Mouse (Mus musculus) mesoderm, embryonic 11.5 days (tissue): ENCODE results near the gene Coq8a.

Source experiments
- DNase-seq: peaks from one replicate; pipeline ENCODE4 v3.0.0-alpha.2; 2012; ENCODE audit warnings: low read depth, low spot score

Gene Coq8a

DNA sequence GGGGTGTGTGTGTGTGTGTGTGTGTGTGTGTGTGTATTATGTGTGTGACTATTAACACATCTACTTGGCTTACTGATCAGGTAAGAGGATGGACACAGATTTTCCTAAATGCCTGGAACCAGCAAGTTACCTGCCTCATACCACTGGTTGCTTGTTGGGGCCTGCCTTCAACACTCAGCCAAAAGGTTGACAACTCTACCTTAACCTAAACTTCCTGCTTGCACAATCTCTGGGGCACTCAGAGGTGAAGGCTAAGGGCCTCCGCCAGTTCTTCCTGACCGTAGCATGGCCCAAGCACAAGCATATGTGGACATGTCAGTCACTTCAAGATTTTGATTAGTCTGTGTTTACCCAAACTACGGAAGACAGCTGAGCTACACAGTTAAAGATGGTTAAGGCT lies 1.4 kb downstream of the Coq8a start:
- DNase-seq, result no peak

DNA sequence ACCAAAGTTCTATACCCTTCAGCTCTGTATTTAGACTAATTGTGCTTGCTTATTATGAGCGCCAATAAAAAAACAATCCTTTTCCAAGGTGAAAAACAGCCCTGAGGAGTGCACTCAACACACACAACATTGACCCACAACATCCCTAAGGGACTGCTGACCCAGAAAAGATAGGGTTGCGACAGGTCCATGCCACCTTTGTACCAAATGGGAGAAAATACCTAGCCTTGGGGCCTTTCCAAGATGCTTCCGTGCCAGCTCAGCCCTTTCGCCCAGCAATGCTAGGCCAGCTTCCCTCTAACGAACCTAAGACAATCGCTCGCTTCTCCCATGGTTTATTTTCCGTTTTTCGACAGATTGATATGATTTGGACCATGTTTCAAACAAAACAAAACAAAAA lies 2.9 kb downstream of the Coq8a start:
- no peak for DNase-seq

DNA sequence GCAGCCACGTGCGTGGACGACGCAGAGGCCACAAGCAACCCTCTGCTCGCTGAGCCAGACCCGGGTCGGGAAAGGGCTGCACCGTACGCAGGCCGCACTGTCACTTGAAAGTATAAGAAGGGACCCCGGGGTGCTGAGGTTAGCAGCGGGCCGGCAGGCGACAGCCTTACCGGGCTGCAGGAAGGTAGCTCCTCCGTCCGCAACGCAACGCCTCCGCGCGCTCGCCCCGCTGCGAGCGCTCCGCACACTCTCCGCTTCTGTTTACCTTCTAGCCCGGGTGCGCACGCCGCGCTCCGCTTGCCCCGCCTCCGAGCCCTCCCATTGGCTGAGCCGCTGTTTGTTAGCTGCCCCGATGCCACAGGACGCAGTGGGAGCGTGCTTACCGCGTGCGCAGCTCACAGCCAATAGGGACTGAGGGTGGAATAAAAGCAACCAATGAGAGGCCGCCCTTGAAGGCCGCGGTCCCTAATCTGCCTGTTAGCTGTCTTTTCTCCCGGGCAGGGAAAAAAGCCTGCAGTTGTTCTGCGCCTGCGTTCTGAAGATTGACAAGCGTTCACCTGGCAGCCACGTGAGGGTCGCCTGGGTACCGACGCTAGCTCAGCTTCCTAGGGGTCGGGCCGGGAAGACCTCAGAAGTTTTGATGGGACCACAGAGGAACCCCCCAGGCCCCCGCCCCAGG lies 3.6 kb downstream of the Coq8a start:
- DNase-seq, result peak; percentile 98

DNA sequence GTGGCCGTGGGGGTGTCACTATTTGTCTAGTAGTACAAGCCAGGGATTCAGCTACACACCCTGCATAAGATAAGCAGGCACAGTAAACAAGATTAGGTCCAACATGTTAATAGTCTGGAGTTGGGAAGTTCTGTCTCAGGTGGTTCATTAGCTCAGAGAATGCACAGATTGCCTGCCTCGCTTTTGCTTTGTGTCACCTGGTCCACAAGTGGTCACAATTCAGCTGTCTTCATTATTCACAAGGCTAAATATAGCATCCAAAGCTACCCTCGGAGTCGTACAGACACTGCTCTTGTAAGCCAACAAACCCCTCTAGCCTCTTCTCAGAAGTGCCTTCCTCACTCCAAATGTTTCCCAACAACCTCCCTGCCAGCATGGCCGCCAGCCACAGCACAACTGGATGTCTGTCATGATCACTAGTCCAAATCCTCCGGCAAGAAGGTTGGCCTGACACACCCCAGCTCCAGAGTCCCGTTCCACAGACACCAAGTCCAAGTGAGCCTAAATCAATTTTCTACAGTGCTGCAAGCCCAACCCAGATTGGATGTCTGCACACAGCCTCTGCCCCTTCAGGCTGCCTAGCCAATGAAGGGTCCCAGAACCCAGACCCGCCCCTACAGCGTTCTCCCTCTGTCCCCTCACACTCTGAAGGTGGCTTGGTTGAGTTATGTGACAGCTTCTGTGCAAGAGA lies 4.5 kb downstream of the Coq8a start:
- DNase-seq, result peak; percentile 51

DNA sequence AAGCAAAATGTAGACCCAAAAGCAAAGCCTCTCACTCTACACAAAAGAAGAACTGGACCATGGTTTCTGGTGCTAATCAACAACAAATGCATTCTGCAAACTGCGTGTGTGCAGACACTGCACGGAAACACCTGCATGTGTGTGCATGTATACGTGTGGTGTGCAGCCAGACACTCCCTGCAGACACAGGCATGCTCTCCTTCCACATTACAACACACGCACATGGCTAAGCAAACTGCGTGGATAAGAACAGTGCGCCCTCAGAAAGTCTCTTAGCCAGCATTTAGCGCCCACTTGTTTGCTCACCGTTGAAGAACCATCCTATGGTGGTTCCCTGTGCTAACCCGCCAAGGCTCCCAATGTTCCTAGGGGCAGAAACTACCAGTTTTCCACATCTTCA lies 5.4 kb downstream of the Coq8a start:
- DNase-seq, result no peak

DNA sequence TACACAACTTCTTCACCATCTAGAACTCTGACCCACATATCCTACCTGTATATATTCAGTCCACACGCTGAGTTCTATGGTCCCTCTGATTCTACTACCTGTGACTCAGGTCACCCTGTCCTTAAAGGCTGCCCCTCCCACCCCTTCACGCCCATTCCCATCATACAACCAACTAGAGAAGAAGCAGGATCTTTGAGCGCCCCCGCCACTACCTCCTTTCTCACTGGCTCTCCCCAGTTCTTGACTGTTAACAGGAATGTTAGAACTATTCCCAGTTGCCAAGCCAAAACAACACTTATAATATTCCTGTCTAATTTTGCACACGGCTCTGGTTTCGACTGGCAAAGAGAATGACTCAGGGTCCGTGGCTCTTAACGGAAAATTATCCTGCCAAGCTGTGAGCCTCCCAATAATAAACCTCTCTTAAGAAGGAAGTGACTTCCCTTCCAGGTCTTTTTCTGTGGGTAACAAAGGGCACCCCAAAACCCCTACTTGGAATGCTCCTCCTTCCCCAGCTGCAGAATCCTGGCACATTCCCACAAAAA lies 5.9 kb downstream of the Coq8a start:
- no peak for DNase-seq

DNA sequence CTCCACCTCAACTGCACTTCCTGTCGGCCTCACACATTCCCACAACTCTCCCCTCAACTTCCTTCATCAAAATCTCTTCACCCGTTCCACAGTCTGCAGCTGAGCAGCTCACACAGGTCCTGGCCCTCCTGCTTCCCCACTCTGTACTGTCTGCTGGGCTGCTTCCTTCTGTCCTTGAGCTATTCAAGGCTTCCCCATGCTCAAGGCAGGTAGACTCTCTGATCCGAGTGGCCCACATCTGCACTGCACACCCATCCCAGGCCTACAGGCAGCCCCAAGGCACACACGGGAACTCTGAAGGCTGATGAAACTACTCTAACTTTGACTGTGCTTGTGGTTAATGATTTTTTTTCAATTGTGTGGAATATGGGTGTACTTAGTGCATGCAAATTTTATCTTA lies 6.5 kb downstream of the Coq8a start:
- DNase-seq, result no peak

DNA sequence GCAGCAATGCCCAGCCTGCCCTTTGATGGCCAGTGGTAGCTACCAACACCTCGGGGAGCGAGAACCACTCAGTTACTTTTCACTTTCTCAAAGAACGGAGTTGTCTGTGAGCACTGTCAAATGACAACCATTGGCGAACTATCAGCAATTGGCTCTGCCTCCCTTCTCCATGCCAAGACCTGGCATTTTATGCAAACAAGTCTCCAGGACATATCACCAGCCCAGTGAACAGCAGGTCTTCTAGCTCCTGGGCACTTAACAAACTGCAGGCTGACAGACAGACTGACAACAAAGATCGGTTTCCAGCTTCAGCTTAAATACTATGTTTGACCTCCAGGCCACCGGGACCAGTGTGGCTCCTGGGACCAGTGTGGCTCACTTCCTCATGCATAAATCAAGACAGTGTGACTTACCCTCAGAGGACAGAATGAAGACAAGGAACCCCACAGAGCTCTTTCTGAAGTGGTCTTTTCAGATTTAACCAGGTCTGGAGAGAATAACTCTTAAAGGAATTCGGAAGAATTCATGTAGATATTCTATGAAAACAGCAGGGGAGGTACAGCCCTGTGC lies 7.7 kb downstream of the Coq8a start:
- DNase-seq, result no peak

DNA sequence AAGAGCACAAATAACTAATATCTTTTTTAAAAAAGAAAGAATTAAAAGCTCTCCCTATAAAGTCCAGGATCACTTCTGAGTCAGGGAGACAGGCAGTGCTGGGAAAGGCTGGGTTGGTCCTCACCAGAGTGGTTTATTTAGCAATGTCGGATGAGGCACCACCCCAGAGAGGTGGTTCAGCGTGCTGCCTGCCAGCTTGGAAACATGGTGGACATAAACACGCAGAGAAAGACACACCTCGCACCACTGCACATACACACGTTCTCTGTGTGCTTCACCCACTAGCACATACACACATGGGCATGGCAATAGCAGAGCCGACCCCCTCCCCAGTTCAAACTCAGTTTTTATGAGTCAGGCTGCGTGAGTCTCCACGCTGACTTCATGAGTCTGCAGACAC lies 8.3 kb downstream of the Coq8a start:
- DNase-seq, result no peak

DNA sequence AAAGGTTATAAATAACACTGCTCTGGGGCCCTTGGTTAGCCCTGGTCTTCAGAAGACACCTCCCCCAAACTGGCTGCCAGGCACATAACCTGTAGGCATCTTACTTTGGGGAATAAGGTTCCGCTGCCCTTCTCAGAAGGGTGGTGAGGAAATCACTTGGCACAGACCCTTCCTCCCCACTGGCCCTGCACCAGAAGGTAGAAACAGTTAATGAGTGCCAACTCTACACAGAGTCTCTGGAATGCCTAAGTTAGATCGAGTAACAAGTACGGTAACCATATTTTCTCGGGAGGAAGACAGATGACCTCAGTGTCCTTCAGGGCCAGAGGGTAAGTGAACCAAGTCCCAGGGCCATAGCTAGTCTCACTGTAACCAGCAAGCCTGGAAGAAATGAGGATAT lies 10.5 kb downstream of the Coq8a start:
- no peak for DNase-seq

DNA sequence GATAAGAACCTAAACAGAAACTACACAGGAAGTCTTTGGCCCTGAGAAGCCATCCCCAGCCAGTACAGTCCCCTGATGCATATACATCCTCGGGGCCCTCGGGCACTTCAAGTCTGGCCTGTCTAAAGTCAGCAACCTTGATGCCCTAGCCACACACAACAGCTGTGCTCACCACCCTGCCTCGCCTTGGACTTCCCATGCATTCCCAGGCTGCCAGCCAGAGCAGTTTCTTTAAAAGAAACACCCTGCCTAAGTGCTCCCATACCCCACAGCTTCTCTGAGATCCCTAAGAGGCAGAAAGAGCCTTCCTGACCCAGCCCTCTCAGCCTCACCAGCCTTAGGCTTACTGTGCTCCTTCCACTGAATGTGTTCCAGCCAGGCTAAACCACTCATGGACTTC lies 13.0 kb downstream of the Coq8a start:
- DNase-seq, result no peak

DNA sequence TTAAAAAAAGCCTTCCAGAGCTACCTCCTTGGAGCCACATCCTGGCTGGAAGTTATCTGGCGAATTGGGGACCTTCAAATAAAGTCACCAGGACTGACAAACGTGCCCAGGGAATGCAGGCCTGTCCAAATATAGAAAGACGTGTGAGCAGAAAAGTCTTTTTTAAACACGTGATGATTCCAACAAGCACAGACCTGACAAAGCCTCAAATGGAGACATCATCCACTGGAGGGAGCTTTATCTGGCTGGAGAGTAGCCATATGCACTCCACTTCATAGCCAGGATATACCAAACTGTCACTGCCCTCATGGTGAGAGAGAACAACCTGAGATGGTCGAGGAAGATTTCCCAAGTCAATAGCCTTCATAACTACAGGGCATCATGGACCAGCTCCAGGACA lies 13.5 kb downstream of the Coq8a start:
- DNase-seq, result no peak

DNA sequence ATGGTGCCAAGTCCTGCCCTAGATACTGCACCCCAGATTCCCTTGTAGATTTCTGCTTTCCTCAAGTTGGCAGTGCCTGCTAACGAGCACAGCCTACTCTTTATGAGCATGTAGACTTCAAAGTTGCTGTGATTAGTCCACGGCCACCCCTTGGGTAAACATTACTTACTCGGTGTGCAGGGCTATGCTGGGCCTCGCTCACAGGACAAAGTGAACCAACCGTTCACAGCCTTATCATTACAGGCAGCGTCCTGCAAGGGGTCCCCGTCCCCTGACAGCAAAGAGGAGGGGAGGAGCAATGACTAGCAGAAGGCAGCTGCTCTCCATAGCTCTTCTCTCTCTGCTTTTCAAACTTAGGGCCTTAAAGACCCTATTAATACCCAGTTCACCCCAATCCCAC lies 14.6 kb downstream of the Coq8a start:
- no peak for DNase-seq

DNA sequence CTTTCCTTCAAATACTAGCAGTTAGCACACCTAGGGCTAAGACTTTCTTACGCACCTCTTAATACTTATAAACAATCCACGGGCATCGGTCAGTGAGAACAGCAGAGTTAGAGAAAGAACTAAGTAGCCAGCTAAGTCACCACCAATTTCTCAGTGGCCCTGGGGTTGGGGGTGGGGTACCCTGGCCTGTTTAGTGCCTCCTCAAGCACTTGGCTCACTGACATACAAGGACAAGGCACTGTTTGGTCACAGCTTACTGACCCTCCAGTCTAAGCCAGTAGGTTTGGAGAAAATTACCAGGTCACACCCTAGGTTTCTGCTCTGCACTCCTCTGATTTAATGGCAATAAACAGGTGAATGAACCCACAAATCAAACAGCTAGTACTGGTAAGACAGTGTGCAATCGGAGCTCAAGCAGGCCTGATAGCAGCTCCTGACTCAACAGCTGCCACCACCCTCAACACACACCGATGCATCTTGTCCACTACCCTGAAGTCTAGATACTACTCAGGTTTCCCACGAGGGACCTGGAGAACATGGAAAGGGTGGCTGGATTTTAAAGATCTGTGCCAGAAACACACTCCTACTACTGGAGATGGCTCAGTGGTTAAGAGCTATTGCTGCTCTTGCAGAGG lies 15.8 kb downstream of the Coq8a start:
- DNase-seq, result no peak

DNA sequence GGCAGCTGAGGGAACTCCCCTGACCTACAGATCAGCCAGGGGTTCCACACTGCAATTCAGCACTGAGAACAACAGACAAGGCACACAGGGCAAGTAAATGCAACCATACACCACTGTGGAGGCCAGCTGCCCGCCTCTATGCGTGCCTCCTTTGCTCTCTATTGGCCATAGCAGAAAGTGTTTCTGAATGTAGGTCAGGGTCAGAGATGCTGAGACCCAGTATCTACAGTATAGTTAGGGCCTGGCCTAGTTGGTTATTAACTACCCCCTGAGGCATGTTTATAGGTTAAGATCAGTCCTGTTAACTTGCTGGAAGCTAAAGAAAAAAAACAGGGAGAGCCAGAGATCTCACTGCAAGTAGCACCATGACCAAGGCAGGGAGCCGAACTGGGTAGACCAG lies 16.7 kb downstream of the Coq8a start:
- no peak for DNase-seq

DNA sequence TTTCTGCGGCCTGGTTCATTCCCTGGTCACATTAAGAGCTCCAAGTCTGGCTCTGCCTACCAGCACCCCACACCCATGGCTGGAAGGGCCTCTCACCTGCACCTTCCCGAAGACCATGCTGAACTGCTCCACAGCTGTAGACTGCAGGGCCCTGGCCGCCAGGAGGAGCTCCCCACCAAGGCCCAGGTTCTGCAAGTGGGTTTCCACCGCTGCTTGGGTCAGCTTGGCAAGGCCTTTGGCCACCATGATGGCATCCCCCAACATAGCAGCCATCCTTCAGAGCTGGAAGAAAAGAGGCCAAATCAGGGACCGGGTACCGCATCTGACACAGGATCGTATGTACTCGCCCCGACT lies 17.5 kb downstream of the Coq8a start:
- DNase-seq, result no peak

DNA sequence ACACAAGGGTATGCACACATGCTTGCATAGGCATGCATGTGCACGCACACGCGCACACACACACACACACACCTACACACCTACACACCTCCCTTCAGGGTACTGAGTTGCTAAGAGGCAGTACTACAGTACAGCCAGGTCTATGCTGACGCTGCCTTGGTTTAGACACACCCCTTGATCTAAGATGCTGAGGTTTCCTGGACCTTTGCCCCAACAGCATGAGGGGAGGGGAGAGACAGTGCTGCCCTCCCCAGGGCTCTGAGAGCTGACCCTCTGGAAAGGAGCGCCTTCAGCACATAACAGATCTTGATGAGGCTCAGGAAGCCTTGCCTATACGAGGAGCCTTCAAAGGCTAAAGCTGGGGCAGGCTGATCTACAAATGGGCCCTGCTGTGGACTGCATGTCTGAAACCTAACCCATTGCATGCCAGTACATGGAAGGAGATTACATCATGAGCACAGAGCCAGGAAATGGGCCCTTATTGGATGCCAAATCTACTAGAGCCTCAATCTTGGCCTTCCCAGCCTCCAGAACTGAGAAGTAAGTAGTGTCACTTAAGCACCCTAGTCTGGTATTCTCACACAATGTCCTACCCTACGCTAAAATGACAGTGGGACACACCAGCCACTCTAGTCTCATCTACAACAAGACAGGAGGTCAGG lies 18.0 kb downstream of the Coq8a start:
- no peak for DNase-seq

DNA sequence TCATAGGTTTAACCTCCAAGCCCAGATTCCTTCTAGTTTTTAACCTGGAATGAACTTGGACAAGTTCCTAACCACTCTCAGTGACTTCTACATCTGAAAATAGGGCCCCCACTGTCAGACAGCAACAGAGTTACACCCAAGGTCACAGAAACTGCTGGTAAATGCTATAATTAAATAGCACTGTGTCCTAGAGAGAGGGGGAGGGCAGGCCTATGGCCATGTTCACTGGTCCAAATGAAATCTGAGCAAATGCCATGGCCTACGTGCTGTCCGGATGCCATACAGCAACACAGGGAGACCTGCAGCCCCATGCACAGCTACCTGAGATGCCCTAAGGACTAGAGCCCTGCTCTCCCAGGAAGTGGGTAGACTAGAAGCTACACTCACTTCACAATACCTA lies 19.6 kb downstream of the Coq8a start:
- DNase-seq, result no peak

DNA sequence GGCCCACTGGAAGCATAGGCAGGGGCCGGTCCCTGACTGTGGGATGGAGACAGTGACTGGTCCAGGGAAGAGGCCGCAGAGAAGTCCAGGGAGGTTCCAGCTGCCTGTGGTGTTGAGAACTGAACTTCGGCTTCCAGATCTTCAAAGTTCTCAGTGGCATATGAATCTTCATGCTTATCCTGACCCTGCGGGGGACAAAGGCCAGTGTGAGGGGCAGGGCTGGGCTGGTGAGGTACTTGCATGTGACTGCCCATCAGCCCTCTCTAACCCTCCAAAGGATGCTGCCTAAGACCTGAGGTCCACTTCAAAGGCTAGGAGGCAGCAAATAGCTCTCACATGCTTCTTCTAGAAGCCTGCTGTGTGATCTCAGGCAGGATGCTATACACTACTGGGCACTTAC lies 20.3 kb downstream of the Coq8a start:
- DNase-seq, result no peak

DNA sequence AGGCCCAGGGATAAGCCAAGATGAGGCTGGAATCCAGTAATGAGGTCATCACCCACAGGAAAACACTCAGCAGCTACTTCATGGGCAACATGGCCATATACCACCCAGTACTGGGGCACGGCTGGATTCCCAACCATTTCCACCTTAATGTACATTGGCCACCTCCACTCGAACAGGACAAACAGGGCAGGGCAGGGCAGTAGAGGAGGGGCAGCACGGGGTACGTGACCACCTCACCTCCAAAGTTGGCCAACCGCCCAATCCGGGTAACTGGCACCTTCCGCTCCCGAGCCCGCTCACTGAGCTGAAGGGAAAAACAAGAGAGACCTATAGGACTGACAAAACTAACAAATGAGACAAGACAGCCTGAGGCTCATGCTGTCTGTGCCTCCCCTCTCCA lies 21.1 kb downstream of the Coq8a start:
- DNase-seq, result no peak

DNA sequence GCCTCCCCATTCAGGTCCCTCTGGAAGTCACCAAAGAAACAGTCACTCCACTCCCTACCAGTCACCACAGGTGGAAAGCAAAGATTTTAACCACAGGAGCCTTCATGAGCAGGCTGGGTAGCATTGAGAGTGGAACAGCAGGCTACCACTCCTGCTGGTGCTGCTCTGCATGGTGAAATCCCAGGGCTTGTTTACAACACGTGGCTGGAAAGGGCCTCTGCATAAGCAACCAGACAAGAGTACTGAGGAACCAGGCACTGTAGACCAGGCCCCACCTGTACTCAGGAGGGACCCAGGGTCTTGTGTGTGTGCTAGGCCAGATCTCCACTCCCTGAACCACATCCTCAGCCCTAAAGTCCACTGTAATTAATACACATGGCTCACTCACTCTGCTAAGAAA lies 22.6 kb downstream of the Coq8a start:
- DNase-seq, result no peak

DNA sequence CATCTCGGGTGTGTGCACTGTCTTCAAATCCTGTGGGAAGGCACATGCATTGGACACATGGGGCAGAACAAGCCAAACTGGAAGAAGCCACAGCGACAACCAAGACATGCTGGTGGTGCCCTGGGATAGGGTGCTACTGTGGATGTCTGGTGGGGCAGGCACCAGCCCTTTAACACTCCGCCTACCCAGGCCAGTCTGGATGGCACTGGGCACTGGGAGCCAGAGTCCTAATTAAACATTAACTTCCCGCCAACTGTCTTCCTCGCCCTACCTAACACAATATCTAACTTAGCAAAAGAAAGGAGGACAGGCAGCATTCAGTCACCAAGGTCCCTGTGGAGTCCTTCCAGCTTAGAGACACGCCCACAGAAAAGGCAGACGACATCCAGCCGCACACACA lies 23.8 kb downstream of the Coq8a start:
- DNase-seq, result no peak
